Mouse (Mus musculus) hindlimb bud, embryonic 11.5 days (tissue): ENCODE results near the gene Samd10.

Experiments used
- DNase-seq: peaks from one replicate; pipeline ENCODE4 v3.0.0-alpha.2; 2012; ENCODE audit warnings: low read depth, low spot score; ENCODE audit errors: extremely low spot score

Samd10 gene

DNA sequence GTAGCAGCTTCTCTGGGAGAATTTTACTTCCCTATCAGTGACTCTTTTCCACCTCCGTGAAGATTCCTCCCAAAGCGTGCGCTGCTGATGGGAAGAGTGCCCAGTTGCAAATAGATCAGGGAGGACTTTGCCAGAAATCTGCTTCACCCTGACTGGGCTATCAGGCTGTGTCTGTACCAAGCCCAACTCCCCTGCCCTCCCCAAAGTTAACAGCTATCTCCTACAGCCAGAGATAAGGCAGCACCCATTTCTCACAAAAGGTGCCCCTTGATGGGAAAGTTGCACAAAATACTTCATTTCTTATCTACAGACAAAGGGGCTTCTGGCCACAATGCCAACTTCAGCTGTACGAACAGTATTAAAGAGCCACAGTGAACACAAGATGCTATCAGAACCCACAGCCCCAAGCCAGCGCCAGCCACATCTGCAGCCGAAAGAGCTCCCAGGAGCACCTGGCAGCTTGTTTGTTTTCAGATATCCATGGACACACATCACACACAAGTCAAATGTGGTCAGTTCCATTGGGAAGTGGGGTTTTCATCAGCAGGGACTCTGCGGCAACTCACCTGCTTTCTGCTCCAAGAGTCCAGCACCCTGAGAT, 20.9 kb downstream of the Samd10 start:
- no peak for DNase-seq

- DNase-seq: no peak
Measured at GRCm38 (mm10) chr2:181577126-181577525, 21.9 kb downstream of the Samd10 start.

GRCm38 (mm10) chr2:181576613-181577012, 22.4 kb downstream of the Samd10 start:
- no peak for DNase-seq

GRCm38 (mm10) chr2:181574921-181575545, 24.0 kb downstream of the Samd10 start:
- no peak for DNase-seq

DNA sequence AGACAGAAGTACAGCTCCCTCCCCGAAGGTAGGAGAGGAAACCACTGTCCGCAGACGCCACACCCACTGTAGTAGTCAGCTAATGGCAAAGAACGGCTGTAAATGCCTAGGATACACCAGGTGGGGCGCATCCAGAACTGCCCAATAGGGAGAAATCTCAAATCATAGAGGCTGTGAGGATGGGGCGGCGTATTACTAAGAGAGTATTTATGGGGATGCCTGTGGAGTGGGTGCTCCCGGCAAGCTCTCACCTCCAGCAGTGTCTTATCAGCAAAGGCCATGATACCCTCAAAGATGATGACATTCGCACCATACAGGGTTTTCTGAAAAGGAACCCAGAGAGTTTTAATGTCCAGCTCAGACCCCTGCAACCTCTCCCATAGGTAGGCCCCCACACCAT, 25.1 kb downstream of the Samd10 start:
- no peak for DNase-seq

- no peak for DNase-seq
Measured at GRCm38 (mm10) chr2:181572921-181573920, 25.8 kb downstream of the Samd10 start.

- no peak for DNase-seq
Measured at GRCm38 (mm10) chr2:181571941-181572670, 26.9 kb downstream of the Samd10 start.

DNA sequence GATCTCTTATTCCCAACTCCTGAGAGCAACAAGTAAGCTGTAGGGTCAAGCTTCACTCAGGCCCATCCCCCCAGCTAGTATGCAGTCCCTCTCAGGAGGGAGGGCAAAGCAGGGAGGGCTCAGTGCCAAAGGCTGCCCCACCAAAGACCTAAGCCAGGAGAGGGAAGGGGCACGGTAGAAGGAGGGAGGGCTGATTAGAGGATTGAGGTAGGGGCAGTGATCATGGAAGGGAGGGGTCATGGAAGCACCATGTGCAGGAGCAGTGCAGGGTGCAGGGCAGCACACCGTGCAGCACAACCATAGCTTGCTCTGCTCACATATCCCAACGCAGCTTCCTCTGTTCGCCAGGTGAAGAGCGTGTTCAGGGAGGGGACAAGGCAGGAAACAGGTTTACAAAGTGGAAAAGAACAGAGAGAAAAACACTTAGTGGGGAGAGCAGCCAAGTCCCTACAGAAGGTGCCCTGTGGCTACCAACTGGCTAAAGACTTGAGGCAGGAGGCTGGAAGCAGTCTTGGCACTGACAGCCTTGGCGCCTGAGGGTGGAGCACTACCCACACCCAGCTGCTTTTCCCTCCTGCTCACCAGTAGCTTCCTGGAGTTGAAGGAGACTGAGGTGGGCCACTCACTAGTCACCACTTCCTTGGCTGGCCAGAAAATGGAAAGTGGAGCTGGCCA, 28.0 kb downstream of the Samd10 start:
- DNase-seq: no peak

DNA sequence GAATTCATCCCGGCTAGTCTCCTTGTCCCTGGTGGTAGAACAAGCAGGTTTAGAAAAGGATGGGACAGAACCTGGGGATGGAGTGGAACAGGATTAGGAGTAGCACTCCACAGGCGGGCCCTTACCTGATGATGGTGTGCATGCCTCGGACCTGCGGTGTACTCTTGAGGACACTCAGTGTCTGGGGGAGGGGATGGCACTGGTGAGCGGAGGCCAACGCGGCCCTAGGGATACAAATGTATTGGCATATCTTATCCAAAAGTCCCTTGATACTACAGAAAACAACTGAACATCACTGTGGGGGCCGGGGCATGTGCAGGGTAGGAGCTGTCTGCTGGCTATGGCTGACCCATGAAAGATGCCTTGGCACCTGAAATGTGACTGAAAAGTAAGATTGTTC, 28.6 kb downstream of the Samd10 start:
- DNase-seq: no peak

GRCm38 (mm10) chr2:181569856-181570255, 29.2 kb downstream of the Samd10 start:
- DNase-seq: no peak

DNA sequence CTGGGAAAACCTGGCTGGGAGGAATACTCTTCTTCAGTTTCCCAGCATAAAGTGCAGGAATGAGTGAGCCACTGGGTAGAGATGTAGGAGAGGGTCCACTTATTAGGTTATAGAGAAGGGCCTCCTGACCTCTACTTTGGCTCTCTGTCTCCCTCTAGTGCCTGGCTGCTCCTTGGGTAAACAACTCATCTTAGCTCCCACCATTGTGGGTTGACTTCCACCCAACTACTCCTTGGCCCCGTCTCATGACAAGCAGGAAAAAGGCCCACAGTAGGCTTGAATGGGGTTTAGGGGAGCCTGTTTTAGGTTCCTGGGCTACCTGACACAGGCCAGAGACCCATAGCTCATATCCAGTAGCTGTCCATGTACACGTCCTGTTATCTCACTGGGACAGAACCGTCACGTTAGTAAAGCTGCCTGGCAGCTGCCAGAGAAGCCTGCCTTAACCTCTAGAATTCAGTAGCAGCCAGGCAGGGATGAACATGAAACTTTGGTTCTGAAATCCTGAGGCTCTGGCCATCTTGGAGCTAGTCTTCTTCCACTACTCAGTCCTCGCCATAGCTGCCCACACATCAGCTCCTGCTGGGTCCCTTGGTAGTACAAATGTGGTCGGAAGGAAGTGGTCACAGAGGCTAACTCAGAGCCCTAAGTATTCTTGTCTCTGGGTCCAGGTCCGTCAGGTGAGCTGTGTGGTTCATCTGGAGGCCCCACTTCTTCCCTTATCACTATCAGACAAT, 30.6 kb downstream of the Samd10 start:
- DNase-seq: no peak

DNA sequence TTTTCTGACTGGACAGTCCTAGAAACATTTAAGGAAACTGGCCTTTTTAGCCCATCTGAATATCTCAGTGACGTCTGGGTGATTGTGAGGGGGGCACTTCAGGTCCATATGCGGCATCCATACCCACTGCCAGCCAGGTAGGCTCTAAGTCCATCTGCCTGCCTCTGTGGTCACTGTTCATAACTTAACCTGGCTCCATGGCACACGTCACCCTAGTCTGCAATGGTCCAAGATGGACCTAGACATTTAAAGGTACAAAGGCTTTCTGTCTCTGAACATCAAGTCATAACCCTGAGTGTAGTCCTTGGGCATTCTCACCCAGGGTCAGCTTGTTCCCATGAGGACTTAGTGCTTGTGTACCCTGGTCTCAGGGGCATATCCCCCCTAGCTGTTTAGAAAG, 31.7 kb downstream of the Samd10 start:
- no peak for DNase-seq

- no peak for DNase-seq
Measured at GRCm38 (mm10) chr2:181553772-181554171, 45.2 kb downstream of the Samd10 start.

DNA sequence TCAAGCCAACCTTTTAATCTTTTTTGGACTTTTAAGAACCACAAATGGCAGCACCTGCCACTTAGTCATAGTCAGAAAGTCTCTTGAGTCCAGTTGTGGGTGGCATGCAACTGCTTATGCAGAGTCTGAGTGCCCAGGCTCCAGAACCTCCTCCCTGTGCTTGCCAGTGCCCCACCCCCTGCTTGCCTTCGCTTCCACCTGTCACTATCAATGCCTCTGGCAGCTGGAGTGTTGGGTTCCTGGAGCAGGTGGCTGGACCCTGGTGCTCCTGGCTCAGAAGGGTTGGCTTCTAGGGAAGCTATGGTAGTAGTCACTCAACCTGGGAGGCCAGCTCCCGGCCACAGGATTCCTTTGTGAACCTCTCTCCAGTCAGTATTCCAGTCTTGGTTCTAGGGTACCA, 48.8 kb downstream of the Samd10 start:
- no peak for DNase-seq

DNA sequence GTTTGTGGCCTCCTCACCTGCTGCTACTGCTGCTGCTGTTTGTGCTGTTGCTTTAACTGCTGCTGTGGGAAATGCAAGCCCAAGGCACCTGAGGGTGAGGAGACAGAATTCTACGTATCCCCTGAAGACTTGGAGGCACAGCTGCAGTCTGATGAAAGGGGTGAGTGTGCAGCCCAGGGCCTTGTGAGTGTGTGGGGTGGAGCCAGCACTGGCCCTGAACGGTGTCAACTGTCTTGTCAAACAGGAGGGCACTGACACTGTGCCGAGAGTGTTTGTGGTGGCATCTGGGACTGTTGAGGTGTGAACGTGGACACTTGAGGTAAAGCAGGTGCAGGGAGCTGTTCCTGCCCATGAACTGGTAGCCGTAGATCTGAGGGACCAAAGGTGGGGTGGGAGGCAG, 50.3 kb downstream of the Samd10 start:
- no peak for DNase-seq

DNA sequence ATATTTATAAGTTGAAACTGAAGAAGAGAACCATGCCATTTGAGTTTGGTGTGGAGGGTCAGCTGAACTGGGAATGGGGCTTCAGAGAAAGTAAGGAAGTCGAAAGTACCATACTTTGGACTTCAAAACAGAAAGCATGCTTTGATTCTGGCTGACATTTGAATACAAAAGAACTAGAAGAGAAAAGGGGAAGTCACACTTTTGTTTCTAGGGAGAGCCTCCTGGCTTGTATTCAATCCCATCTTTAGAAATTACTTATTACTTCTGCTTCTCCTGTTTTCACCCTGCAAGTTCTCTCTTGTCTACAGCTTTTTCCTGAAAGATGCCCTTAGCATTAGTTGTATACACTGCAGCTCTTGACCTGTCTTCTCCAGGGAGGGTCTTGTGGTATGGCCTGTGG, 50.8 kb downstream of the Samd10 start:
- no peak for DNase-seq

DNA sequence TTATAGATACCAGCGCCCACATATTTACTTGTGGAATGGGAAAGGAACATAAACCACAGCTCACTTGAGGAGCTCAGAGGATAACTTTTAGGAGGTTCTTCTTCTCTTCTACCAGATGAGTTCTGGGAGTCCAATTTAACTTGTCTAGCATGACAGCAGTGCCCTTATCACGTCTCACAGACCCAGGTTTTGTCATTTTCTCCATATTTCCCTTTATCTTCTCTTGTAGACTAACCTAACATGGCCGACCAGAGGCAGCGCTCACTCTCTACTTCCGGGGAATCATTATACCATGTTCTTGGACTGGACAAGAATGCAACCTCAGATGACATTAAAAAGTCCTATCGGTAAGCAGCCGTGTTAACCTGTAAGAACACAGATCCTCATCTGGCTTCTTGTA, 52.9 kb downstream of the Samd10 start:
- DNase-seq: no peak
